Mouse (Mus musculus): ENCODE measurements around the gene Adamts14. TPM values are rescaled to one million over a fixed set of nuclear protein-coding genes. Genes with fewer than 3 reads are reported as not detected.

The Adamts14 gene
- 1 to 10 TPM in 1 of 2 experiments, under 1 TPM in 1; 0.91 to 1.6 TPM for total RNA-seq (2021)
- polyA plus RNA-seq (2012; rRNA removed) = 1.2 and 1.3 TPM in 2 replicates
- long read RNA-seq, full-length matches to known transcripts = 1 of 1 reads
- long read RNA-seq, partial matches to known transcripts = 0 of 1 reads
- long read RNA-seq, other reads (novel, unspliced or antisense) = 0 of 1 reads

- peak within 1 kb of the TSS; percentile 57 for H3K4me3 ChIP-seq
- intact Hi-C loops (cut with DNase I) = loop anchor here (5.0 kb wide), 1 partner anchor 39 kb away; no protein-coding TSS in a partner anchor
- H3K9ac ChIP-seq (ENCODE audit: low read depth, low read length) = peak within 1 kb of the TSS; percentile 75
- H3K4me1 ChIP-seq (ENCODE audit: control insufficient read depth, insufficient read depth, low read length) = peaks cover 4% of the 10 kb centered on the region
- no peaks in the 10 kb centered on the region for H3K79me2 ChIP-seq (replicated peaks; ENCODE audit: control insufficient read depth, insufficient read depth, low read length)
- TF ChIP-seq POLR2A (IDR thresholded peaks at IDR 0.05; ENCODE audit: insufficient read depth, low read depth, low read length) (no peak), CTCF (IDR thresholded peaks at IDR 0.05) (no peak), EP300 (IDR thresholded peaks at IDR 0.05; ENCODE audit: insufficient read depth, low read depth, low read length) (no peak)
- H3K27me3 ChIP-seq (ENCODE audit: control insufficient read depth, insufficient read depth, low read length) = no peaks in the 10 kb centered on the region
- peak; percentile 65 to 69 for DNase-seq
- 2% methylated on average over 57 of the region's 75 CpGs for WGBS
- H3K36me3 ChIP-seq (ENCODE audit: control insufficient read depth, insufficient read depth, low read length) = no peaks in the 10 kb centered on the region
- peak within 1 kb of the TSS; percentile 44 for H3K27ac ChIP-seq
Measured at GRCm38 (mm10) chr10:61273081-61273843, at the start of gene Adamts14. Adamts14 (minus strand) TSS chr10:61273438.

- intact Hi-C loops (cut with DNase I) = no loop called here
- Histone ChIP-seq H3K4me1 (ENCODE audit: control insufficient read depth, insufficient read depth, low read length) (peaks cover 1% of the 10 kb centered on the region; the same call in 1 of the 2 replicates), H3K36me3 (ENCODE audit: control insufficient read depth, insufficient read depth, low read length) (no peaks in the 10 kb centered on the region), H3K9ac (ENCODE audit: low read depth, low read length) (no peak overlapping the region), H3K27me3 (ENCODE audit: control insufficient read depth, insufficient read depth, low read length) (no peaks in the 10 kb centered on the region), H3K27ac (no peak overlapping the region), H3K79me2 (replicated peaks; ENCODE audit: control insufficient read depth, insufficient read depth, low read length) (no peaks in the 10 kb centered on the region), H3K4me3 (no peak overlapping the region)
- WGBS = 84% methylated on average over 3 of the region's 3 CpGs
- no peak for DNase-seq
- TF ChIP-seq CTCF (IDR thresholded peaks at IDR 0.05) = peak; percentile 21
- no peak for TF ChIP-seq POLR2A (IDR thresholded peaks at IDR 0.05; ENCODE audit: insufficient read depth, low read depth, low read length)
- no peak for TF ChIP-seq EP300 (IDR thresholded peaks at IDR 0.05; ENCODE audit: insufficient read depth, low read depth, low read length)
Measured at GRCm38 (mm10) chr10:61318527-61318926, 45.3 kb upstream of the Adamts14 start.

GRCm38 (mm10) chr10:61315324-61315880, 42.2 kb upstream of the Adamts14 start:
- intact Hi-C loops (cut with DNase I) = no loop called here
- Histone ChIP-seq H3K36me3 (ENCODE audit: control insufficient read depth, insufficient read depth, low read length) (no peaks in the 10 kb centered on the region), H3K27ac (no peak overlapping the region), H3K4me1 (ENCODE audit: control insufficient read depth, insufficient read depth, low read length) (peaks cover 3% of the 10 kb centered on the region; the same call in 1 of the 2 replicates), H3K79me2 (replicated peaks; ENCODE audit: control insufficient read depth, insufficient read depth, low read length) (no peaks in the 10 kb centered on the region), H3K9ac (ENCODE audit: low read depth, low read length) (no peak overlapping the region), H3K27me3 (ENCODE audit: control insufficient read depth, insufficient read depth, low read length) (no peaks in the 10 kb centered on the region), H3K4me3 (no peak overlapping the region)
- 86% methylated on average over 9 of the region's 9 CpGs for WGBS
- no peak for TF ChIP-seq POLR2A (IDR thresholded peaks at IDR 0.05; ENCODE audit: insufficient read depth, low read depth, low read length)
- DNase-seq = no peak

GRCm38 (mm10) chr10:61313750-61314149, 40.5 kb upstream of the Adamts14 start:
- Histone ChIP-seq H3K4me1 (ENCODE audit: control insufficient read depth, insufficient read depth, low read length) (peaks cover 3% of the 10 kb centered on the region; the same call in 1 of the 2 replicates), H3K79me2 (replicated peaks; ENCODE audit: control insufficient read depth, insufficient read depth, low read length) (no peaks in the 10 kb centered on the region), H3K9ac (ENCODE audit: low read depth, low read length) (no peak overlapping the region), H3K4me3 (no peak overlapping the region), H3K27ac (no peak overlapping the region), H3K27me3 (ENCODE audit: control insufficient read depth, insufficient read depth, low read length) (no peaks in the 10 kb centered on the region), H3K36me3 (ENCODE audit: control insufficient read depth, insufficient read depth, low read length) (no peaks in the 10 kb centered on the region)
- TF ChIP-seq POLR2A (IDR thresholded peaks at IDR 0.05; ENCODE audit: insufficient read depth, low read depth, low read length) (no peak), EP300 (IDR thresholded peaks at IDR 0.05; ENCODE audit: insufficient read depth, low read depth, low read length) (peak; percentile 65; the same call in 1 of the 2 replicates), CTCF (IDR thresholded peaks at IDR 0.05) (no peak)
- 13% methylated on average over 7 of the region's 7 CpGs for WGBS
- intact Hi-C loops (cut with DNase I) = loop anchor here (5.0 kb wide), 1 partner anchor 41 kb away; the partner anchor contains the start of gene Adamts14
- DNase-seq = no peak

DNA sequence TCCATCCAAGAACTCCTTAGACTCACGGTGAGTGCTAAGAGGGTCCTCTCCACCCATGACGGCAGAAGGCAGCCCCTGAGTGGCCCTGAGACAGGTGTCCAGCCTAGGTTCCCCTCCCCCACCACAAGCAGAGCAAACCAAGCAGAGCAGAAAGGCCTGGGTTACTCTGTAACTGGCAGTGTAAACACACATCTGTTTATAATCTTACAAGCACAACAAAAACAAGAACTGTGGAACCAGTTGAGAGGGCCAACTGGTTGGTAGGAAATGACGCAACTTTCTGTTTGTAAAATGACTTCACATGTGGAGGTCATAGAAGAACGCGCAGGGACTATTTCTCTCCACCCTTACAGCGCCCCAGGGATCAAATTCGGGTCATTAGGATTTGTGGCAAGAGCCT, 39.5 kb upstream of the Adamts14 start:
- intact Hi-C loops (cut with DNase I) = loop anchor here (5.0 kb wide), 1 partner anchor 40 kb away; the partner anchor contains the start of gene Adamts14
- H3K27ac ChIP-seq = no peak overlapping the region
- DNase-seq = no peak
- H3K36me3 ChIP-seq (ENCODE audit: control insufficient read depth, insufficient read depth, low read length) = no peaks in the 10 kb centered on the region
- WGBS = 57% methylated on average over 7 of the region's 7 CpGs
- no peak overlapping the region for H3K4me3 ChIP-seq
- peaks cover 3% of the 10 kb centered on the region; the same call in 1 of the 2 replicates for H3K4me1 ChIP-seq (ENCODE audit: control insufficient read depth, insufficient read depth, low read length)
- no peaks in the 10 kb centered on the region for H3K79me2 ChIP-seq (replicated peaks; ENCODE audit: control insufficient read depth, insufficient read depth, low read length)
- no peaks in the 10 kb centered on the region for H3K27me3 ChIP-seq (ENCODE audit: control insufficient read depth, insufficient read depth, low read length)
- no peak overlapping the region for H3K9ac ChIP-seq (ENCODE audit: low read depth, low read length)
- no peak for TF ChIP-seq EP300 (IDR thresholded peaks at IDR 0.05; ENCODE audit: insufficient read depth, low read depth, low read length)
- TF ChIP-seq CTCF (IDR thresholded peaks at IDR 0.05) = no peak
- TF ChIP-seq POLR2A (IDR thresholded peaks at IDR 0.05; ENCODE audit: insufficient read depth, low read depth, low read length) = no peak
